Mouse (Mus musculus): Measurements from ENCODE around the gene Ppp6r1. TPM values are rescaled to one million over a fixed set of nuclear protein-coding genes. Genes with fewer than 3 reads are reported as not detected.

Ppp6r1 gene
- polyA plus RNA-seq, 1 experiment from 2014 or later, result 9.0 TPM

GRCm38 (mm10) chr7:4674114-4674731 is 15.4 kb upstream of the Ppp6r1 start:
- Histone ChIP-seq H3K4me3 (replicated peaks) (no peak overlapping the region), H3K36me3 (peaks cover 18% of the 10 kb centered on the region), H3K27ac (peak overlapping the region; percentile 31; the same call in 1 of the 2 replicates), H3K9ac (no peak overlapping the region), H3K4me2 (no peak overlapping the region), H3K9me3 (no peaks in the 10 kb centered on the region), H3K27me3 (replicated peaks) (no peaks in the 10 kb centered on the region), H3K4me1 (no peaks in the 10 kb centered on the region)
- WGBS, result 83% methylated on average over 12 of the region's 12 CpGs
- ATAC-seq (ENCODE audit: insufficient read depth, low FRiP score, low read depth), result no peak

GRCm38 (mm10) chr7:4671956-4672355 is 13.1 kb upstream of the Ppp6r1 start:
- Histone ChIP-seq H3K27me3 (replicated peaks) (no peaks in the 10 kb centered on the region), H3K36me3 (peaks cover 24% of the 10 kb centered on the region), H3K9ac (no peak overlapping the region), H3K4me1 (no peaks in the 10 kb centered on the region), H3K4me2 (no peak overlapping the region), H3K27ac (no peak overlapping the region; the same call in 1 of the 2 replicates), H3K9me3 (no peaks in the 10 kb centered on the region), H3K4me3 (replicated peaks) (no peak overlapping the region)
- no peak for ATAC-seq (ENCODE audit: insufficient read depth, low FRiP score, low read depth)
- 73% methylated on average over 4 of the region's 4 CpGs for WGBS

- H3K36me3 ChIP-seq, result peaks cover 31% of the 10 kb centered on the region
- no peak overlapping the region for H3K4me2 ChIP-seq
- H3K4me1 ChIP-seq, result no peaks in the 10 kb centered on the region
- H3K27me3 ChIP-seq (replicated peaks), result no peaks in the 10 kb centered on the region
- H3K9ac ChIP-seq, result no peak overlapping the region
- no peaks in the 10 kb centered on the region for H3K9me3 ChIP-seq
- WGBS, result 82% methylated on average over 8 of the region's 8 CpGs
- no peak overlapping the region for H3K4me3 ChIP-seq (replicated peaks)
- no peak overlapping the region for H3K27ac ChIP-seq
- ATAC-seq (ENCODE audit: insufficient read depth, low FRiP score, low read depth), result peak; percentile 85
These were observed 11.9 kb upstream of the Ppp6r1 start for GRCm38 (mm10) chr7:4670655-4671255.

- H3K27me3 ChIP-seq (replicated peaks), result no peaks in the 10 kb centered on the region
- H3K27ac ChIP-seq, result no peak overlapping the region
- no peaks in the 10 kb centered on the region for H3K4me1 ChIP-seq
- ATAC-seq (ENCODE audit: insufficient read depth, low FRiP score, low read depth), result no peak
- WGBS, result 97% methylated on average over 9 of the region's 9 CpGs
- peaks cover 34% of the 10 kb centered on the region for H3K36me3 ChIP-seq
- H3K4me3 ChIP-seq (replicated peaks), result no peak overlapping the region
- no peak overlapping the region for H3K4me2 ChIP-seq
- no peaks in the 10 kb centered on the region for H3K9me3 ChIP-seq
- H3K9ac ChIP-seq, result no peak overlapping the region
These were observed 10.3 kb upstream of the Ppp6r1 start for GRCm38 (mm10) chr7:4669156-4669555.

GRCm38 (mm10) chr7:4668506-4668905 is 9.7 kb upstream of the Ppp6r1 start:
- no peak for ATAC-seq (ENCODE audit: insufficient read depth, low FRiP score, low read depth)
- H3K4me2 ChIP-seq, result no peak overlapping the region
- H3K4me3 ChIP-seq (replicated peaks), result no peak overlapping the region
- H3K4me1 ChIP-seq, result no peaks in the 10 kb centered on the region
- H3K27me3 ChIP-seq (replicated peaks), result no peaks in the 10 kb centered on the region
- H3K9ac ChIP-seq, result no peak overlapping the region
- WGBS, result 97% methylated on average over 8 of the region's 8 CpGs
- no peaks in the 10 kb centered on the region for H3K9me3 ChIP-seq
- no peak overlapping the region for H3K27ac ChIP-seq
- peaks cover 37% of the 10 kb centered on the region for H3K36me3 ChIP-seq

- WGBS, result 93% methylated on average over 5 of the region's 5 CpGs
These were observed 8.1 kb upstream of the Ppp6r1 start for GRCm38 (mm10) chr7:4666871-4667270.

GRCm38 (mm10) chr7:4663742-4664141 is 4.9 kb upstream of the Ppp6r1 start:
- Histone ChIP-seq H3K4me1 (0 out of 2 replicates have a peak, but pooled peaks cover 4% of the 10 kb centered on the region), H3K9ac (no peak overlapping the region), H3K27ac (no peak overlapping the region), H3K4me3 (replicated peaks) (no peak overlapping the region), H3K4me2 (no peak overlapping the region), H3K36me3 (peaks cover 31% of the 10 kb centered on the region), H3K9me3 (no peaks in the 10 kb centered on the region), H3K27me3 (replicated peaks) (no peaks in the 10 kb centered on the region)
- 83% methylated on average over 2 of the region's 2 CpGs for WGBS
- ATAC-seq (ENCODE audit: insufficient read depth, low FRiP score, low read depth), result no peak

More at GRCm38 (mm10) chr7:4666871-4667270, 8.1 kb upstream of the Ppp6r1 start:
- no peak overlapping the region for H3K9ac ChIP-seq
- no peaks in the 10 kb centered on the region for H3K27me3 ChIP-seq (replicated peaks)
- no peaks in the 10 kb centered on the region for H3K9me3 ChIP-seq
- no peaks in the 10 kb centered on the region for H3K4me1 ChIP-seq
- no peak for ATAC-seq (ENCODE audit: insufficient read depth, low FRiP score, low read depth)
- H3K36me3 ChIP-seq, result peaks cover 41% of the 10 kb centered on the region
- H3K27ac ChIP-seq, result no peak overlapping the region
- H3K4me3 ChIP-seq (replicated peaks), result no peak overlapping the region
- H3K4me2 ChIP-seq, result no peak overlapping the region

- Histone ChIP-seq H3K4me3 (replicated peaks) (no peak overlapping the region), H3K36me3 (peaks cover 31% of the 10 kb centered on the region), H3K4me1 (0 out of 2 replicates have a peak, but pooled peaks cover 4% of the 10 kb centered on the region), H3K4me2 (no peak overlapping the region), H3K9ac (no peak overlapping the region), H3K27me3 (replicated peaks) (no peaks in the 10 kb centered on the region), H3K9me3 (no peaks in the 10 kb centered on the region), H3K27ac (no peak overlapping the region)
- ATAC-seq (ENCODE audit: insufficient read depth, low FRiP score, low read depth), result no peak
- 77% methylated on average over 8 of the region's 8 CpGs for WGBS
These were observed 4.4 kb upstream of the Ppp6r1 start for GRCm38 (mm10) chr7:4663179-4663578.

GRCm38 (mm10) chr7:4659911-4660443 is 1.2 kb upstream of the Ppp6r1 start:
- ATAC-seq (ENCODE audit: insufficient read depth, low FRiP score, low read depth), result no peak
- H3K4me3 ChIP-seq (replicated peaks), result peak overlapping the region; percentile 95; the same call in 1 of the 2 replicates

GRCm38 (mm10) chr7:4658128-4658907 is 501 bp downstream of the Ppp6r1 start:
- Histone ChIP-seq H3K4me1 (peaks cover 41% of the 10 kb centered on the region), H3K27ac (peak overlapping the region; percentile 97), H3K4me3 (replicated peaks) (peak overlapping the region; percentile 95), H3K36me3 (peaks cover 9% of the 10 kb centered on the region), H3K4me2 (peak overlapping the region; percentile 83), H3K9me3 (no peaks in the 10 kb centered on the region), H3K9ac (peak overlapping the region; percentile 91), H3K27me3 (replicated peaks) (no peaks in the 10 kb centered on the region)
- ATAC-seq (ENCODE audit: insufficient read depth, low FRiP score, low read depth), result peak; percentile 38
- under 1% methylated on average over 69 of the region's 78 CpGs for WGBS

More at GRCm38 (mm10) chr7:4659911-4660443, 1.2 kb upstream of the Ppp6r1 start:
- Histone ChIP-seq H3K4me2 (peak overlapping the region; percentile 77), H3K9me3 (no peaks in the 10 kb centered on the region), H3K27me3 (replicated peaks) (no peaks in the 10 kb centered on the region), H3K4me1 (peaks cover 34% of the 10 kb centered on the region), H3K9ac (no peak overlapping the region; the same call in 1 of the 2 replicates), H3K36me3 (peaks cover 16% of the 10 kb centered on the region), H3K27ac (peak overlapping the region; percentile 97; the same call in 1 of the 2 replicates)
- WGBS, result 50% methylated on average over 3 of the region's 3 CpGs

GRCm38 (mm10) chr7:4657521-4658127 is 1.2 kb downstream of the Ppp6r1 start:
- Histone ChIP-seq H3K4me3 (replicated peaks) (peak overlapping the region; percentile 95), H3K4me2 (peak overlapping the region; percentile 83), H3K36me3 (peaks cover 9% of the 10 kb centered on the region; the same call in 1 of the 2 replicates), H3K27me3 (replicated peaks) (no peaks in the 10 kb centered on the region), H3K9ac (peak overlapping the region; percentile 91), H3K9me3 (no peaks in the 10 kb centered on the region), H3K4me1 (peaks cover 45% of the 10 kb centered on the region), H3K27ac (peak overlapping the region; percentile 97; the same call in 1 of the 2 replicates)
- WGBS, result 28% methylated on average over 9 of the region's 9 CpGs
- ATAC-seq (ENCODE audit: insufficient read depth, low FRiP score, low read depth), result no peak
